Mouse (Mus musculus): ENCODE measurements around the gene Brca2.

Gene Brca2

GRCm38 (mm10) chr5:150566226-150566625 lies 43.8 kb downstream of the Brca2 start:
- no peak for DNase-seq (ENCODE audit: low read depth)

- no peak for DNase-seq (ENCODE audit: low read depth)
These were observed 44.5 kb downstream of the Brca2 start for GRCm38 (mm10) chr5:150566971-150567370.

GRCm38 (mm10) chr5:150570496-150571219 lies 48.2 kb downstream of the Brca2 start:
- DNase-seq (ENCODE audit: low read depth): peak; percentile 36

- no peak for DNase-seq (ENCODE audit: low read depth)
These were observed 52.0 kb downstream of the Brca2 start for GRCm38 (mm10) chr5:150574403-150574802.

GRCm38 (mm10) chr5:150574885-150575284 lies 52.5 kb downstream of the Brca2 start:
- DNase-seq (ENCODE audit: low read depth): no peak

GRCm38 (mm10) chr5:150576832-150577231 lies 54.4 kb downstream of the Brca2 start:
- DNase-seq (ENCODE audit: low read depth): no peak

- DNase-seq (ENCODE audit: low read depth): no peak
These were observed 56.3 kb downstream of the Brca2 start for GRCm38 (mm10) chr5:150578613-150579171.

GRCm38 (mm10) chr5:150581180-150581579 lies 58.8 kb downstream of the Brca2 start:
- no peak for DNase-seq (ENCODE audit: low read depth)

GRCm38 (mm10) chr5:150583181-150583580 lies 60.8 kb downstream of the Brca2 start:
- no peak for DNase-seq (ENCODE audit: low read depth)

GRCm38 (mm10) chr5:150583622-150584336 lies 61.3 kb downstream of the Brca2 start:
- no peak for DNase-seq (ENCODE audit: low read depth)

GRCm38 (mm10) chr5:150584337-150584729 lies 61.9 kb downstream of the Brca2 start:
- no peak for DNase-seq (ENCODE audit: low read depth)

GRCm38 (mm10) chr5:150589945-150590344 lies 67.5 kb downstream of the Brca2 start:
- no peak for DNase-seq (ENCODE audit: low read depth)

GRCm38 (mm10) chr5:150592186-150592903 lies 69.9 kb downstream of the Brca2 start:
- DNase-seq (ENCODE audit: low read depth): no peak

GRCm38 (mm10) chr5:150592904-150593755 lies 70.7 kb downstream of the Brca2 start:
- no peak for DNase-seq (ENCODE audit: low read depth)

GRCm38 (mm10) chr5:150593756-150594648 lies 71.6 kb downstream of the Brca2 start:
- no peak for DNase-seq (ENCODE audit: low read depth)

GRCm38 (mm10) chr5:150594649-150595339 lies 72.4 kb downstream of the Brca2 start:
- DNase-seq (ENCODE audit: low read depth): no peak

GRCm38 (mm10) chr5:150595366-150596016 lies 73.1 kb downstream of the Brca2 start:
- no peak for DNase-seq (ENCODE audit: low read depth)

GRCm38 (mm10) chr5:150597088-150597487 lies 74.7 kb downstream of the Brca2 start, which contains the start of gene N4bp2l1:
N4bp2l1 (minus strand) TSS chr5:150597188.
- no peak for DNase-seq (ENCODE audit: low read depth)

Data from fibroblast of lung, adult 2 months (primary cell).